Mouse (Mus musculus): ENCODE data around the gene Rnf24. TPM values are rescaled to one million over a fixed set of nuclear protein-coding genes. Genes with fewer than 3 reads are reported as not detected.

Gene Rnf24
- total RNA-seq, 4 experiments from 2014 or later = 1.4 to 2.3 (median 1.4) TPM

DNA sequence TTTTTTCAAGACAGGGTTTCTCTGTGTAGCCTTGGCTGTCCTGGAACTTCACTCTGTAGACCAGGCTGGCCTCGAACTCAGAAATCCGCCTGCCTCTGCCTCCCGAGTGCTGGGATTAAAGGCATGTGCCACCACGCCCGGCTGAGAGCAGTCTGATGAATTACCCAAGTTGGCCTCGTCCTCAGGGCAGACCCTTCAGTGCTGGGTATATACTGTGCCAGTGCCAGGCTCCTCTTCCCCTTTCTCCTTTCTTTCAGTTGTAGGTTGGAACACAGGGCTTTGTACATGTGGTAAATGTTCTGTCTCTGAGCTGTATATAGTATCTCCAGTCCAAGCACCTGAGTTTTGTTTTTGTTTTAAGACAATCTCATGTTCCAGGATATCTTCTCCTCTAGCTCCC lies 88.7 kb downstream of the Rnf24 start:
- no peak for DNase-seq (ENCODE audit: low spot score in 2 of 2)

- no peak for DNase-seq (ENCODE audit: low spot score in 2 of 2)
These were observed 89.7 kb downstream of the Rnf24 start for GRCm38 (mm10) chr2:131262680-131263670.

- peak; percentile 94 to 96 for DNase-seq (ENCODE audit: low spot score in 2 of 2)
These were observed 90.4 kb downstream of the Rnf24 start, which contains the start of gene Pank2 for GRCm38 (mm10) chr2:131262213-131262672. TSS of gene Pank2 (plus strand) at chr2:131262495.

DNA sequence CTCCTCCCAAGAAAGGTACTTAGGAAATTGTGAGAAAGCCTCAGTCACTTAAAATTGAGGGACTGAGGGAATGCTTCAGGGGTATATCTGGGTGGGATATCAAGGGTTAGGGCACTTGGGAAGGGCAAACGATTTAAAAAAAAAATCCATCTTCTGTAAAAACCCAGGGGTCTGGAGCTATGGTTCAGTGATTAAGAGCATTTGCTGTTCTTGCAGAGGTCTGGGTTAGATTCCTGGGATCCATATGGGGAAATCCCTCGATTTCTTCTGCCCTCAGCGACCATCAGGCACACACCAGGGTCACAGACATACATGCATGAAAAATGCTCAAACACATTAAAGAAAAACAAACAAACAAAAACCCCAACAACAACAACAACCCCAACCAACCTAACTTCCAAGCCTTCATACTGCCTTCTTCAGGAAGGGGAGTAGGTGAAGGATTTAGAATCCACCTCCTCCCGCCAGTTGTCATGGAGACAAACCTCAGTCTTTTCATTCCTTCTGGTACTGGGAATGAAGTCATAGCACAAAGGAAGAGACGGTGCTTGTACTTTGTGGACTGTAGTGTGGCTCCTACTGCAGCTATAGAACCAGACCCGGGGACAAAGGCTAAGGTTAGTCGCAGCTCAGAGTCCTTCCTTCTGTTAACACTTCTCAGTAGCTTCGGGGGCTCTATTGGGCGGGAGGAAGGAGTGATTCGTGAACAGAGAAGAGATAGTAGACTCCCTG lies 91.0 kb downstream of the Rnf24 start:
- no peak for DNase-seq (ENCODE audit: low spot score in 2 of 2)

DNA sequence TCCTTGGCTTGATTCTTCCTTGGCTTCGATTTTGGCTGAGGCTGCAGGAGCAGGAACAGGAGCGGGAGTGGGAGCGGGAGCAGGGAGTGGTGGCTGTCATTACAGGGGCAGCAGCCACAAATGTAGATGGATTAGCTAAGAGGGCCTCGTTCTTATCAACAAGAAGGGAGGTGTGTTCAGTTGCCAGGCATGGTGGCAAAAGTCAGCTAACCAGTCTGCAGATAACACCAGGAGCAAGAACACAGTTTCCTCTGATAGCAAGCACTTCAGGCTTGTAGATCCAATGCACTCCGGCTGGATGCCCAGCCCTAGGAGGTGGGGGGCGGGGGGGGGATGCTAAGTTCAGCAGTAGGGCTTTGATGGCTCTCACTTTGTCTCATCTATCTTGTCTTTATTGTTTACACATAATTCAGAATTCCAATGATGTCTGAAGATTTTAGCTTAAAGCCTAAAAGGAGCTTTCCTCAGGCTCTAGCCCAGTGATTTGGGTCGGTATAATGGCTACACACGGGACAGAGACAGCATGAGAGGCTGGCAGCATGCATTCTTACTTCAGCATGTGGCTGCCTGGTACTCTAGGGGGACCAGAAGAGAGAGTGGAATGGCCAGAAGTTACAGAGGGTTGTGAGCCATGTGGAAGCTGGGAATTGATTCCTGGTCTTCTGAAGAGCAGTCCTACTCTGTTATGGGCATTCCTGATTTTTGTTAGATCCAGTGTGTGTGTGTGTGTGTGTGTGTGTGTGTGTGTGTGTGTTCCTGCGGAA lies 92.0 kb downstream of the Rnf24 start:
- DNase-seq (ENCODE audit: low spot score in 2 of 2) = no peak

DNA sequence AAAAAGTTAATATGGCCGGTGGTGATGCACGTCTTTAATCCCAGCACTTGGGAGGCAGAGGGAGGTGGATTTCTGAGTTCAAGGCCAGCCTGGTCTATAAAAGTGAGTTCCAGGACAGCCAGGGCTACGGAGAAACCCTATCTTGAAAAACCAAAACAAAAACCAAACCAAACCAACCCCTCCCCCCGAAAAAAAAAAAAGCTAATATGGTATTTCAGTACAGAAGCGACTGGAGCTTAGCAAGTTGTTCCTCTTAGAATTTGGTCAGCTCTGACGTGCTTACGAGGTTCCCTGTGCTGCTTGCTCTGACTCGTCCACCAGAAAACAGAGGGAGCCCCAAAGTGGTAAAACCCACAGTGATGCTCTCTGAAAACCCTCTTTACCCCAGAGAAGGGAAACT lies 94.0 kb downstream of the Rnf24 start:
- DNase-seq (ENCODE audit: low spot score in 2 of 2) = no peak

DNA sequence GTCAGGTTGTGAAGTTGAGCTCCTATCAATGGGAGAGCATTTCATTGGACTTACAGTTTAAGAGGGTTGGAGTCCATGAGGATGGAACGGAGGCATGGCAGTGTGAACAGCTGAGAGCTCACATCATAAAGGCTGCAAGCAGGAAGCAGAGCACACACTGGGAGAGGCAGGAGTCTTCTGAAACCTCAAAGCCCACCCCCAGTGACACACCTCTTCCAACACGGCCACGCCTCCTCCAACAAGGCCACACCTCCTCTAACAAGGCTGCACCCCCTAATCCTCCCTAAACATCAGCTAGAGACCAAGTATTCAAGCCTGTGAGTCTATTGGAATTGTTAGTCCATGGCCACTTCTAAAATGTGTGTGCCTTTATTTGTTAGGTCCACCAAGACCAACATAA lies 97.0 kb downstream of the Rnf24 start:
- DNase-seq (ENCODE audit: low spot score in 2 of 2) = no peak

GRCm38 (mm10) chr2:131254329-131254713 lies 98.4 kb downstream of the Rnf24 start:
- no peak for DNase-seq (ENCODE audit: low spot score in 2 of 2)

- DNase-seq (ENCODE audit: low spot score in 2 of 2) = peak; percentile 35 to 38
These were observed 98.9 kb downstream of the Rnf24 start for GRCm38 (mm10) chr2:131253681-131254328.

Small RNA genes within 50 kb of the gene (microRNA-seq; reads per million reads assigned to microRNA genes)
- not detected for gene Mir103-2

Other genes starting within 250 kb of the Rnf24 start
- 1 to 10 TPM; 6.8 to 9.2 (median 6.9) TPM for gene Hspa12b, start 225.6 kb downstream of the Rnf24 start, total RNA-seq (2022)
- gene Gm11037, start 219.4 kb downstream of the Rnf24 start, total RNA-seq (2022) = not detected
- 1 to 10 TPM; 2.6 to 5.9 (median 4.4) TPM for gene 1700037H04Rik, start 192.8 kb downstream of the Rnf24 start, total RNA-seq (2022)
- 10 to 100 TPM; 77.4 to 89.0 (median 82.6) TPM for gene Cenpb, start 172.8 kb downstream of the Rnf24 start, total RNA-seq (2022)
- 1 to 10 TPM; 1.2 to 2.3 (median 1.9) TPM for gene Cdc25b, start 165.9 kb downstream of the Rnf24 start, total RNA-seq (2022)
- gene Spef1, start 165.6 kb downstream of the Rnf24 start, total RNA-seq (2022) = 1 to 10 TPM in 3 of 4 experiments, under 1 TPM in 1; 0.94 to 1.7 (median 1.5) TPM
- 10 to 100 TPM; 10.7 to 21.6 (median 18.7) TPM for gene Ap5s1, start 145.8 kb downstream of the Rnf24 start, total RNA-seq (2022)
- 10 to 100 TPM; 39.9 to 46.3 (median 43.4) TPM for gene Mavs, start 118.8 kb downstream of the Rnf24 start, total RNA-seq (2022)
- gene Pank2, start 90.4 kb downstream of the Rnf24 start, total RNA-seq (2022) = 10 to 100 TPM; 18.9 to 25.4 (median 23.8) TPM
- 100 to 1,000 TPM in 2 of 4 experiments, 10 to 100 TPM in 2; 76.7 to 289 (median 163) TPM for gene Smox, start 138.6 kb upstream of the Rnf24 start, total RNA-seq (2022)
- gene Adra1d, start 209.4 kb upstream of the Rnf24 start, total RNA-seq (2022) = under 1 TPM; 0.29 to 0.78 (median 0.66) TPM